Mouse (Mus musculus): ENCODE measurements around the gene Gm5767. TPM values are rescaled to one million over a fixed set of nuclear protein-coding genes. Genes with fewer than 3 reads are reported as not detected.

The Gm5767 gene
- total RNA-seq, 1 experiment = not detected

- peaks cover 7% of the 10 kb centered on the region for H3K36me3 ChIP-seq (ENCODE audit: control insufficient read depth, insufficient read depth, low read length, poor library complexity, severe bottlenecking)
- H3K27ac ChIP-seq (ENCODE audit: insufficient read depth, low read depth, low read length, poor library complexity, severe bottlenecking) = no peak overlapping the region
- peaks cover 7 to 45% of the 10 kb centered on the region in 2 experiments for H3K4me1 ChIP-seq (ENCODE audit: control insufficient read depth in 2 of 2, insufficient read depth in 2 of 2, low read length in 2 of 2, poor library complexity in 1 of 2)
- peak overlapping the region; percentile 25; the same call in 1 of the 2 replicates for H3K9ac ChIP-seq (ENCODE audit: insufficient read depth, low read depth, low read length, poor library complexity, severe bottlenecking)
- DNase-seq (ENCODE audit: low read depth, low spot score) = no peak
- TF ChIP-seq HCFC1 (IDR thresholded peaks at IDR 0.05; ENCODE audit: borderline replicate concordance, insufficient read depth, low read length) (no peak), ZC3H11A (IDR thresholded peaks at IDR 0.05; ENCODE audit: borderline replicate concordance, low read depth, low read length) (no peak)
- no peak overlapping the region for H3K4me3 ChIP-seq (ENCODE audit: insufficient read depth in 1 of 2, low read depth in 1 of 2, low read length in 2 of 2, poor library complexity in 1 of 2, severe bottlenecking in 1 of 2)
- in situ Hi-C loops (cut with MboI; ENCODE audit: low sequenced_read_pairs in 2 of 2, unreplicated experiment in 2 of 2) = no loop called here
- no peaks in the 10 kb centered on the region for H3K9me3 ChIP-seq (ENCODE audit: control insufficient read depth, insufficient read depth, low read depth, low read length)
Observed at GRCm38 (mm10) chr16:8669432-8669831, 11.1 kb upstream of the Gm5767 start.

DNA sequence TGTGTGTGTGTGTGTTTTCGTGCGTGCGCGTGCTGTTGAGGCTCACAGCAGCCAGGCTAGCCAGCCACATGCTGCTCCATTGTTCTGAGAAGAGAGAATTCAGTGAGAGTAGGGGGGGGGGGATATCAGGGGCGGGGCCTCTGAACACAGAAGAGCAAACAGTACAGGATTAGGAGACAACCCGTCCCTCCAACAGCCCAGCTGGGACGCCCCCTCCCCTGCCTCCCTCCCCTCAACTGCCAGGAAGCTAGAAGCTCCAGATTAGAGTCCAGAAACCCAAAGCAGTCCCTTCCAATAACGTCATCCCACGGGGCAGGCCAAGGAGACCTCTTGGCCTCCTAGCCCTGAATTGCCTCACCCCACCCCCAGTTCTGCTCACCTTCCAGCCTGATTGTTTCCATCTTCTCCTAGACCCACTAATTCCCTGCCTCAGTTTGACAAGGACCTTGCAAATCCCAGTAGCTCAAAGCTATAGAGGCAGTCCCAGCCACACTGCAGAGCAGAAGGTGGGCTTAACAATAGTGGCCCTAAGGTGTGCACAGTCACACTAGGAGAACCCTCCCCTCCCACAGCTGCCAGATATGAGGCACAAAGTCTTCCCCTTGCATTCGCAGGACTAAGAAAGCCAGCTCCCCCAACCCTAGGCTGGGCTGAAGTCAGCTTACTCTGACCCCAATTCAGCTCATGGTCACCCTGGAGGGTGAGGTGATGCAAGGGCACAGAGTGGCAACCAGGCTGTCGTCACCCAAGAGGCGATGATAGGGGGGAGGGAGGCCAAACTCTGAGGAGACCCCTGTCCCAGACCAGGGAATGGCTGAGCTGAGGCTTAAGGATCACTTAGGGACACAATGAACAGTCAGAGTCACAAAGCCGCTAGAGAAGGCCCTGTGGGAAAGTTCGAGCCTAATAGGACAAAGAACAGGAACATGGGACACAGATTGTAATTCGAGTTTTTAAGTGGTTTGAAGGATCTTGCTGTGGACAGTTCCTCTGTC lies 10.2 kb upstream of the Gm5767 start:
- Histone ChIP-seq H3K9me3 (ENCODE audit: control insufficient read depth, insufficient read depth, low read depth, low read length) (no peaks in the 10 kb centered on the region), H3K9ac (ENCODE audit: insufficient read depth, low read depth, low read length, poor library complexity, severe bottlenecking) (peak overlapping the region; percentile 25; the same call in 1 of the 2 replicates), H3K27ac (ENCODE audit: insufficient read depth, low read depth, low read length, poor library complexity, severe bottlenecking) (no peak overlapping the region), H3K4me1 (ENCODE audit: control insufficient read depth in 2 of 2, insufficient read depth in 2 of 2, low read length in 2 of 2, poor library complexity in 1 of 2) (peaks cover 7 to 45% of the 10 kb centered on the region in 2 experiments), H3K36me3 (ENCODE audit: control insufficient read depth, insufficient read depth, low read length, poor library complexity, severe bottlenecking) (peaks cover 7% of the 10 kb centered on the region), H3K4me3 (ENCODE audit: insufficient read depth in 1 of 2, low read depth in 1 of 2, low read length in 2 of 2, poor library complexity in 1 of 2, severe bottlenecking in 1 of 2) (peak overlapping the region; percentile 84 to 87; a peak in 3 of 4 replicates)
- no peak for TF ChIP-seq ZNF384 (IDR thresholded peaks at IDR 0.05; ENCODE audit: low read depth, low read length)
- TF ChIP-seq MAFK (IDR thresholded peaks at IDR 0.05; ENCODE audit: insufficient read depth, low read depth, low read length) = no peak
- TF ChIP-seq HCFC1 (IDR thresholded peaks at IDR 0.05; ENCODE audit: borderline replicate concordance, insufficient read depth, low read length) = no peak
- TF ChIP-seq CHD2 (IDR thresholded peaks at IDR 0.05; ENCODE audit: low read depth, low read length) = no peak
- TF ChIP-seq ZC3H11A (IDR thresholded peaks at IDR 0.05; ENCODE audit: borderline replicate concordance, low read depth, low read length) = no peak
- no peak for DNase-seq (ENCODE audit: low read depth, low spot score)
- in situ Hi-C loops (cut with MboI; ENCODE audit: low sequenced_read_pairs in 2 of 2, unreplicated experiment in 2 of 2) = loop anchor here (5.0 to 10.0 kb wide), 2 partner anchors 176 to 263 kb away; no protein-coding TSS in a partner anchor

DNA sequence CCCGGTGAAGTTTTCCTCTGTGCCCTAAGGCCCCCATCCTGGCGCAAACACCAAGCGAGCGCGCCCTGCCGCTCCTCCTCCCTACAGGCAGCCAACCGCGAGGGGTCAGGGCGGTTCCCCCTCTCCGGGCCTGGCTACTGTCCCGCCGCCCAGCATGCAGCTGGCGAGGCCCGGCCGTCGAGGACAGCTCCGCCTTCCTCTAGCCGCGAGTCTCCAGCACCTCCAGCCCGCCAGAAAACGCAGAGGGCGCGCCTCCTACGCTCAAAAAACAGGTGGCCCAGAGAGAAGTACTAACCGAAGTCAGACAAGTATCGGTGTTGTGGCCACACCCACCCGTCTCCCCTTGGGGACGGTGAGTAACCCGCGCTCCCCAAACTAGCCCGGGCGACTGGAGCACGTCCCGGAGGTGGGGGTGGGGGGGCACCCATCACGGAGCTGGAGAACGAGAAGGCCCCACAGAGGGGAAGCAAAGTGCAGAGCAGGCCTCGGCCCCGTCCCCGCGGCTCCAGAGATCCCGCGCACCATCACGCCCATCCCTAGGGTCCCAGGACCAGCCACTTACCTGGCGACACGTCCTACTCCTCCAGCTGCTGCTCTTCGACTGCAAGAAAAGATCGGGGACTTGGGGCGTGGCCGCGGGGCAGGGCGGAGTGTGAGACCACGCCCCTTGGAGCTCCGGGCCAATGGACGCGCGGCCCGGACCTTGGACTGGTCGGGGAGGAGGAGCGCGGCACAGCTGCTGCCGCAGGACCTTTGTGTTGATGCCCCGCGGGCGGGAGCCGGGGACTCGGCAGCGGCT lies 8.8 kb upstream of the Gm5767 start, which contains the start of gene Carhsp1:
Carhsp1 (minus strand) TSS at position 605 of the 799 bp plus-strand sequence.
- Histone ChIP-seq H3K4me3 (ENCODE audit: insufficient read depth in 1 of 2, low read depth in 1 of 2, low read length in 2 of 2, poor library complexity in 1 of 2, severe bottlenecking in 1 of 2) (peak within 1 kb of the TSS; percentile 84 to 87), H3K9ac (ENCODE audit: insufficient read depth, low read depth, low read length, poor library complexity, severe bottlenecking) (peak within 1 kb of the TSS; percentile 69), H3K36me3 (ENCODE audit: control insufficient read depth, insufficient read depth, low read length, poor library complexity, severe bottlenecking) (peaks cover 7% of the 10 kb centered on the region), H3K27ac (ENCODE audit: insufficient read depth, low read depth, low read length, poor library complexity, severe bottlenecking) (peak within 1 kb of the TSS; percentile 55; the same call in 1 of the 2 replicates), H3K4me1 (ENCODE audit: control insufficient read depth in 2 of 2, insufficient read depth in 2 of 2, low read length in 2 of 2, poor library complexity in 1 of 2) (peaks cover 7 to 34% of the 10 kb centered on the region in 2 experiments), H3K9me3 (ENCODE audit: control insufficient read depth, insufficient read depth, low read depth, low read length) (no peaks in the 10 kb centered on the region)
- peak; percentile 94 for DNase-seq (ENCODE audit: low read depth, low spot score)
- no peak for TF ChIP-seq MAFK (IDR thresholded peaks at IDR 0.05; ENCODE audit: insufficient read depth, low read depth, low read length)
- TF ChIP-seq HCFC1 (IDR thresholded peaks at IDR 0.05; ENCODE audit: borderline replicate concordance, insufficient read depth, low read length) = peak; percentile 25; the same call in 1 of the 2 replicates
- in situ Hi-C loops (cut with MboI; ENCODE audit: low sequenced_read_pairs in 2 of 2, unreplicated experiment in 2 of 2) = loop anchor here (5.0 to 10.0 kb wide), 2 partner anchors 177 to 264 kb away; no protein-coding TSS in a partner anchor

- TF ChIP-seq MAFK (IDR thresholded peaks at IDR 0.05; ENCODE audit: insufficient read depth, low read depth, low read length) = no peak
- no peak for TF ChIP-seq ZC3H11A (IDR thresholded peaks at IDR 0.05; ENCODE audit: borderline replicate concordance, low read depth, low read length)
- peak; percentile 63; the same call in 1 of the 2 replicates for TF ChIP-seq ZNF384 (IDR thresholded peaks at IDR 0.05; ENCODE audit: low read depth, low read length)
- H3K4me1 ChIP-seq (ENCODE audit: control insufficient read depth in 2 of 2, insufficient read depth in 2 of 2, low read length in 2 of 2, poor library complexity in 1 of 2) = peaks cover 5 to 29% of the 10 kb centered on the region in 2 experiments
Observed at GRCm38 (mm10) chr16:8672350-8672687, 8.3 kb upstream of the Gm5767 start.

More at GRCm38 (mm10) chr16:8672350-8672687, 8.3 kb upstream of the Gm5767 start:
- Histone ChIP-seq H3K4me3 (ENCODE audit: insufficient read depth in 1 of 2, low read depth in 1 of 2, low read length in 2 of 2, poor library complexity in 1 of 2, severe bottlenecking in 1 of 2) (peak overlapping the region; percentile 61 to 68), H3K9me3 (ENCODE audit: control insufficient read depth, insufficient read depth, low read depth, low read length) (no peaks in the 10 kb centered on the region), H3K36me3 (ENCODE audit: control insufficient read depth, insufficient read depth, low read length, poor library complexity, severe bottlenecking) (peaks cover 7% of the 10 kb centered on the region), H3K27ac (ENCODE audit: insufficient read depth, low read depth, low read length, poor library complexity, severe bottlenecking) (no peak overlapping the region), H3K9ac (ENCODE audit: insufficient read depth, low read depth, low read length, poor library complexity, severe bottlenecking) (peak overlapping the region; percentile 69)
- in situ Hi-C loops (cut with MboI; ENCODE audit: low sequenced_read_pairs in 2 of 2, unreplicated experiment in 2 of 2) = loop anchor here (5.0 to 10.0 kb wide), 2 partner anchors 178 to 265 kb away; no protein-coding TSS in a partner anchor
- no peak for DNase-seq (ENCODE audit: low read depth, low spot score)
